9 mouse cellular contexts compared by ENCODE assay signal in genomic region chr9:20543496-20543895, GRCm38 (mm10). TPM values are rescaled to one million over a fixed set of nuclear protein-coding genes. Genes with fewer than 3 reads are reported as not detected.
DNase-seq lines count a peak whose midpoint lies in the region; ATAC-seq and TF ChIP-seq lines count a peak whose summit lies in the region.
"Had no signal": no experiment of that assay in that cellular context is flagged by ENCODE, and none has a peak within 500 bp of the region (broad histone marks: within the 10 kb centered on the region; RNA-seq: fewer than 3 reads in every experiment).

No protein-coding gene starts in this region.

- TF ChIP-seq CTCF in liver, adult 2 months (IDR thresholded peaks at IDR 0.05; ENCODE audit: low read depth, low read length): no peak

- no peaks in the 10 kb centered on the region for H3K27me3 ChIP-seq in liver, adult 2 months (ENCODE audit: control insufficient read depth, insufficient read depth, low read length)
- no peaks in the 10 kb centered on the region for H3K27me3 ChIP-seq in liver, embryonic 11.5 days (replicated peaks; ENCODE audit: control insufficient read depth, insufficient read depth, low read length)
- no peaks in the 10 kb centered on the region for H3K27me3 ChIP-seq in neural tube, embryonic 14.5 days (ENCODE audit: control insufficient read depth, insufficient read depth, low read length)

- DNase-seq in embryo, embryonic 11 days: peak; percentile 4
- DNase-seq in embryo, embryonic 10 days (ENCODE audit: low spot score): no peak
- peak; percentile 59 for DNase-seq in liver, adult 2 months (ENCODE audit: extremely low read depth, low read depth, low spot score)
- DNase-seq in liver: no peak
- no peak for DNase-seq in liver, embryonic 11.5 days (ENCODE audit: low spot score)
- DNase-seq in spleen, postnatal 14 days (ENCODE audit: low spot score in 2 of 2): no peak
- DNase-seq in cerebellum, postnatal 10 days: no peak

- H3K4me3 ChIP-seq in liver, adult 2 months (ENCODE audit: insufficient read depth, low read depth, low read length): peak overlapping the region; percentile 57; the same call in 1 of the 2 replicates
- no peak overlapping the region for H3K4me3 ChIP-seq in liver, embryonic 11.5 days (ENCODE audit: low read depth, low read length)
- H3K4me3 ChIP-seq in neural tube, embryonic 14.5 days (ENCODE audit: low read depth, low read length): no peak overlapping the region

- 14% methylated on average over 6 of the region's 6 CpGs for WGBS in liver, adult 2 months
- WGBS in liver, embryonic 11.5 days: 39% methylated on average over 6 of the region's 6 CpGs
- 32% methylated on average over 6 of the region's 6 CpGs for WGBS in neural tube, embryonic 14.5 days

- TF ChIP-seq POLR2A in liver, adult 2 months (IDR thresholded peaks at IDR 0.05; ENCODE audit: extremely low read depth, insufficient read depth, low read length): no peak

- no peaks in the 10 kb centered on the region for H3K36me3 ChIP-seq in liver, adult 2 months (ENCODE audit: control insufficient read depth, insufficient read depth, low read length)
- H3K36me3 ChIP-seq in liver, embryonic 11.5 days (ENCODE audit: control insufficient read depth, insufficient read depth, low read length): no peaks in the 10 kb centered on the region
- no peaks in the 10 kb centered on the region for H3K36me3 ChIP-seq in neural tube, embryonic 14.5 days (ENCODE audit: control insufficient read depth, insufficient read depth, low read length)

- no peak for ATAC-seq in liver, embryonic 11.5 days (replicated peaks; ENCODE audit: low FRiP score)
- ATAC-seq in neural tube, embryonic 14.5 days (ENCODE audit: low read depth): no peak

- H3K9me3 ChIP-seq in liver, embryonic 11.5 days (ENCODE audit: control insufficient read depth, low read length): no peaks in the 10 kb centered on the region
- H3K9me3 ChIP-seq in neural tube, embryonic 14.5 days (ENCODE audit: control insufficient read depth, low read length): no peaks in the 10 kb centered on the region

- no peak overlapping the region for H3K9ac ChIP-seq in liver, adult 2 months (ENCODE audit: low read depth, low read length)
- H3K9ac ChIP-seq in liver, embryonic 11.5 days (ENCODE audit: low read depth, low read length): no peak overlapping the region
- no peak overlapping the region for H3K9ac ChIP-seq in neural tube, embryonic 14.5 days (replicated peaks; ENCODE audit: low read depth, low read length)
- H3K9ac ChIP-seq: liver, embryonic 14.5 days had no signal

- no peaks in the 10 kb centered on the region for H3K79me2 ChIP-seq in liver, adult 2 months (ENCODE audit: control insufficient read depth, insufficient read depth, low read length)

- H3K4me2 ChIP-seq in liver, embryonic 11.5 days: peak overlapping the region; percentile 93
- H3K4me2 ChIP-seq in neural tube, embryonic 14.5 days (ENCODE audit: low read depth, low read length): no peak overlapping the region; the same call in 1 of the 2 replicates

- no peaks in the 10 kb centered on the region; the same call in 1 of the 2 replicates for H3K4me1 ChIP-seq in liver, adult 2 months (ENCODE audit: control insufficient read depth, insufficient read depth, low read length)
- H3K4me1 ChIP-seq in liver, embryonic 11.5 days (replicated peaks; ENCODE audit: control insufficient read depth, insufficient read depth, low read length): no peaks in the 10 kb centered on the region
- no peaks in the 10 kb centered on the region for H3K4me1 ChIP-seq in neural tube, embryonic 14.5 days (ENCODE audit: control insufficient read depth, insufficient read depth, low read length)

- H3K27ac ChIP-seq in liver, adult 2 months (replicated peaks; ENCODE audit: insufficient read depth, low read depth, low read length): no peak overlapping the region; the same call in none of the 2 replicates
- H3K27ac ChIP-seq in liver, embryonic 11.5 days (ENCODE audit: low read depth, low read length): no peak overlapping the region
- peak overlapping the region; percentile 90; the same call in 1 of the 2 replicates for H3K27ac ChIP-seq in neural tube, embryonic 14.5 days (ENCODE audit: low read depth, low read length)
- H3K27ac ChIP-seq: liver, embryonic 14.5 days had no signal

RNA-seq across cellular contexts. Expression of gene Zfp266, which starts 22.3 kb away (rescaled TPM):
- total RNA-seq in liver, adult 2 months (2014; rRNA removed): 24.3 and 28.6 TPM in 2 replicates
- 2.7 and 3.0 TPM in 2 replicates for polyA plus RNA-seq in liver, adult 2 months (2012; rRNA removed)
- polyA plus RNA-seq in liver, embryonic 11.5 days (2014; fragmentation: Nextera tagmentation; extraction: Ambion mirVana): 49.2 TPM in 2 replicates
- 88.0 and 115 TPM in 2 replicates for polyA plus RNA-seq in neural tube, embryonic 14.5 days (2014; fragmentation: Nextera tagmentation; extraction: Ambion mirVana)

RNA-seq across cellular contexts. Expression of gene Zfp846, which starts 37.6 kb away (rescaled TPM):
- 2.7 and 4.3 TPM in 2 replicates for total RNA-seq in liver, adult 2 months (2014; rRNA removed)
- 0.61 and 1.5 TPM in 2 replicates for polyA plus RNA-seq in liver, adult 2 months (2012; rRNA removed)
- 6.6 and 7.0 TPM in 2 replicates for polyA plus RNA-seq in liver, embryonic 11.5 days (2014; fragmentation: Nextera tagmentation; extraction: Ambion mirVana)
- polyA plus RNA-seq in neural tube, embryonic 14.5 days (2014; fragmentation: Nextera tagmentation; extraction: Ambion mirVana): 53.3 and 65.2 TPM in 2 replicates

RNA-seq across cellular contexts. Expression of gene Zfp426, which starts 51.0 kb away (rescaled TPM):
- total RNA-seq in liver, adult 2 months (2014; rRNA removed): 8.9 and 10.3 TPM in 2 replicates
- polyA plus RNA-seq in liver, adult 2 months (2012; rRNA removed): 2.4 and 2.8 TPM in 2 replicates
- 14.9 and 15.3 TPM in 2 replicates for polyA plus RNA-seq in liver, embryonic 11.5 days (2014; fragmentation: Nextera tagmentation; extraction: Ambion mirVana)
- 38.9 and 39.8 TPM in 2 replicates for polyA plus RNA-seq in neural tube, embryonic 14.5 days (2014; fragmentation: Nextera tagmentation; extraction: Ambion mirVana)

Comparison
In these comparisons a context has a peak if more than half of its experiments do, and no peak if none do; other contexts are left out.
1. DNase-seq: peak in embryo, embryonic 11 days (single experiment) and liver, adult 2 months (single experiment); none in embryo, embryonic 10 days (single experiment), liver (single experiment), liver, embryonic 11.5 days (single experiment), spleen, postnatal 14 days (0 of 2) and cerebellum, postnatal 10 days (0 of 2).
2. RNA of gene Zfp266, which starts 22.3 kb away (polyA plus RNA-seq): 88.0 to 115 TPM in neural tube, embryonic 14.5 days and 49.2 TPM in liver, embryonic 11.5 days; 2.7 to 3.0 TPM in liver, adult 2 months; every median in the first group is over 10 times any median in the second.